22 mouse cellular contexts compared by ENCODE assay signal in genomic region chr3:49887359-49887758, GRCm38 (mm10).
DNase-seq lines count a peak whose midpoint lies in the region; ATAC-seq and TF ChIP-seq lines count a peak whose summit lies in the region.
"Had no signal": no experiment of that assay in that cellular context is flagged by ENCODE, and none has a peak within 500 bp of the region (broad histone marks: within the 10 kb centered on the region; RNA-seq: fewer than 3 reads in every experiment).

No protein-coding gene starts in this region.

- H3K9me3 ChIP-seq in midbrain, embryonic 10.5 days (replicated peaks), result no peaks in the 10 kb centered on the region
- no peaks in the 10 kb centered on the region for H3K9me3 ChIP-seq in midbrain, postnatal 0 days (ENCODE audit: low read length)
- no peaks in the 10 kb centered on the region for H3K9me3 ChIP-seq in midbrain, embryonic 14.5 days (ENCODE audit: control insufficient read depth, low read length)
- H3K9me3 ChIP-seq: embryonic facial prominence, embryonic 12.5 days; forebrain, embryonic 15.5 days; lung, embryonic 15.5 days had no signal

- H3K27ac ChIP-seq in midbrain, embryonic 10.5 days (replicated peaks), result peak overlapping the region; percentile 67
- H3K27ac ChIP-seq in midbrain, postnatal 0 days (ENCODE audit: low read depth, low read length), result no peak overlapping the region
- H3K27ac ChIP-seq in midbrain, embryonic 14.5 days (replicated peaks; ENCODE audit: low read depth, low read length), result 0 out of 2 replicates have a peak overlapping the region, but pooled peaks have one; percentile 26
- no peak overlapping the region for H3K27ac ChIP-seq in layer of hippocampus, adult 2 months
- H3K27ac ChIP-seq: embryonic facial prominence, embryonic 12.5 days; forebrain, embryonic 15.5 days; heart, adult 2 months; left cerebral cortex, adult 2 months; liver, embryonic 14.5 days; lung, embryonic 15.5 days; macrophage had no signal

- no peaks in the 10 kb centered on the region for H3K27me3 ChIP-seq in midbrain, embryonic 10.5 days (ENCODE audit: low read depth, poor library complexity, severe bottlenecking)
- H3K27me3 ChIP-seq in midbrain, postnatal 0 days (ENCODE audit: insufficient read depth, low read length), result no peaks in the 10 kb centered on the region
- no peaks in the 10 kb centered on the region for H3K27me3 ChIP-seq in midbrain, embryonic 14.5 days (ENCODE audit: control insufficient read depth, insufficient read depth, low read length)
- H3K27me3 ChIP-seq: embryonic facial prominence, embryonic 12.5 days; forebrain, embryonic 15.5 days; lung, embryonic 15.5 days had no signal

- TF ChIP-seq CTCF in midbrain, postnatal 0 days (IDR thresholded peaks at IDR 0.05), result no peak
- TF ChIP-seq CTCF in brain, embryonic 14.5 days (IDR thresholded peaks at IDR 0.05; ENCODE audit: borderline replicate concordance, extremely low read depth, insufficient read depth, insufficient read length), result no peak
- no peak for TF ChIP-seq CTCF in layer of hippocampus, adult 2 months (conservative IDR thresholded peaks at IDR 0.05)

- DNase-seq in heart, adult 18-20 months, result peak; percentile 11 to 14
- DNase-seq in heart, adult 8-10 months (ENCODE audit: low spot score), result no peak
- DNase-seq in midbrain, embryonic 10.5 days (ENCODE audit: low spot score), result no peak
- no peak for DNase-seq in midbrain, postnatal 0 days (ENCODE audit: low spot score)
- peak; percentile 57 for DNase-seq in brain, embryonic 14.5 days (ENCODE audit: low read depth)
- DNase-seq in midbrain, embryonic 14.5 days, result peak; percentile 46
- DNase-seq in layer of hippocampus, adult 2 months (ENCODE audit: low spot score in 2 of 2), result no peak
- DNase-seq: adrenal gland, adult 2 months; cerebellum, adult 9-11 months; heart, adult 2 months; heart, postnatal 14 days; kidney, adult 2 months; kidney, postnatal 14 days; thymus, postnatal 25 days had no signal

- 59% methylated on average over 2 of the region's 2 CpGs for WGBS in midbrain, embryonic 10.5 days
- WGBS in midbrain, postnatal 0 days, result 24% methylated on average over 2 of the region's 2 CpGs
- 14% methylated on average over 2 of the region's 2 CpGs for WGBS in midbrain, embryonic 14.5 days

- ATAC-seq in midbrain, postnatal 0 days (ENCODE audit: low FRiP score), result no peak
- no peak for ATAC-seq in midbrain, embryonic 14.5 days (ENCODE audit: low FRiP score, low TSS enrichment)
- ATAC-seq: inflammation-experienced regulatory T-cells, adult 6 months had no signal

- H3K36me3 ChIP-seq in midbrain, embryonic 10.5 days, result no peaks in the 10 kb centered on the region
- H3K36me3 ChIP-seq in midbrain, postnatal 0 days (ENCODE audit: insufficient read depth, low read length), result no peaks in the 10 kb centered on the region
- H3K36me3 ChIP-seq in midbrain, embryonic 14.5 days (ENCODE audit: control insufficient read depth, insufficient read depth, low read length), result no peaks in the 10 kb centered on the region
- H3K36me3 ChIP-seq: embryonic facial prominence, embryonic 12.5 days; forebrain, embryonic 15.5 days; lung, embryonic 15.5 days had no signal

- H3K4me2 ChIP-seq in midbrain, postnatal 0 days (ENCODE audit: low read depth, low read length, poor library complexity, severe bottlenecking), result no peak overlapping the region
- H3K4me2 ChIP-seq in midbrain, embryonic 14.5 days (ENCODE audit: low read length), result 0 out of 2 replicates have a peak overlapping the region, but pooled peaks have one; percentile 2
- H3K4me2 ChIP-seq: embryonic facial prominence, embryonic 12.5 days; forebrain, embryonic 15.5 days; lung, embryonic 15.5 days had no signal

- peaks cover 24% of the 10 kb centered on the region for H3K4me1 ChIP-seq in midbrain, embryonic 10.5 days
- H3K4me1 ChIP-seq in midbrain, postnatal 0 days (ENCODE audit: insufficient read depth, low read length), result no peaks in the 10 kb centered on the region
- H3K4me1 ChIP-seq in midbrain, embryonic 14.5 days (ENCODE audit: control insufficient read depth, insufficient read depth, low read length), result peaks cover 7% of the 10 kb centered on the region
- H3K4me1 ChIP-seq: lung, embryonic 15.5 days had no signal

- no peak for TF ChIP-seq POLR2A in brain, embryonic 14.5 days (IDR thresholded peaks at IDR 0.05; ENCODE audit: borderline replicate concordance, extremely low read depth, insufficient read depth, insufficient read length, poor library complexity, severe bottlenecking)

- H3K4me3 ChIP-seq in midbrain, embryonic 10.5 days, result no peak overlapping the region
- H3K4me3 ChIP-seq in midbrain, postnatal 0 days (ENCODE audit: low read depth, low read length), result no peak overlapping the region
- no peak overlapping the region for H3K4me3 ChIP-seq in midbrain, embryonic 14.5 days (replicated peaks; ENCODE audit: low read depth, low read length)
- H3K4me3 ChIP-seq in layer of hippocampus, adult 2 months, result no peak overlapping the region
- H3K4me3 ChIP-seq: embryonic facial prominence, embryonic 12.5 days; erythroblast, embryonic 14.5 days; forebrain, embryonic 15.5 days; heart, adult 2 months; left cerebral cortex, adult 2 months; lung, embryonic 15.5 days had no signal

- H3K9ac ChIP-seq in midbrain, postnatal 0 days (replicated peaks; ENCODE audit: low read length, poor library complexity, severe bottlenecking), result no peak overlapping the region
- H3K9ac ChIP-seq in midbrain, embryonic 14.5 days (replicated peaks; ENCODE audit: low read length), result no peak overlapping the region
- H3K9ac ChIP-seq: embryonic facial prominence, embryonic 12.5 days; forebrain, embryonic 15.5 days; liver, embryonic 14.5 days; lung, embryonic 15.5 days had no signal

Comparison
In these comparisons a context has a peak if more than half of its experiments do, and no peak if none do; other contexts are left out.
1. DNase-seq: peak in heart, adult 18-20 months (2 of 2), brain, embryonic 14.5 days (single experiment) and midbrain, embryonic 14.5 days (single experiment); none in heart, adult 8-10 months (single experiment), midbrain, embryonic 10.5 days (single experiment), midbrain, postnatal 0 days (single experiment) and layer of hippocampus, adult 2 months (0 of 2).
2. H3K27ac ChIP-seq: peak in midbrain, embryonic 10.5 days (single experiment) and midbrain, embryonic 14.5 days (single experiment); none in midbrain, postnatal 0 days (single experiment) and layer of hippocampus, adult 2 months (single experiment).